Mouse (Mus musculus): ENCODE results near the gene Catsperg2. TPM values are rescaled to one million over a fixed set of nuclear protein-coding genes. Genes with fewer than 3 reads are reported as not detected.
A peak's percentile ranks its signal among the peaks of the same experiment; 100 is the strongest.
"Not testable (repeated sequence)": the region's sequence is repeated elsewhere in the genome, so short reads cannot be mapped to it uniquely, and the experiment has no call there.

Catsperg2 gene
- polyA plus RNA-seq (2012; rRNA removed), result 0.02 TPM in 1 of 2 replicates, not detected in the other

DNA sequence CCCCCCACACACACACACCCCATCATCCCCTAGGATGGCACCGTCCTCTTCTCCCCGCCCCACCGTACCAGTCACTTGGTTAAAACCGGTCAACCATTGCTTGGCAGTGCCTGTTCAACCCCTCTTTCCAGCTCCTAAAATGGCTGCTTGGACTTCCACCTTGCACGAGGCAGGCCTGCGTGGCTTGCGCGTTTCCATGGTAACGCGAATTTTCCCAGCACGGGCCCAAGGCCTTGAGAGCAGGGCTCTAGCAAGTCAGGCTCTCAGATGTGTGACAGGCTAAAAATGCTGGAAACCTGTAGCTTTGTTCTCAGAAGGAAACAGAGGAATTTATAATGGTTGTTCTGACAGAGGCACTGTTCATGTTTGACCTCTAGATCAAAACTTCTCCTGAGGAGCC is at the start of gene Catsperg2:
Catsperg2 (minus strand) TSS at position 173 of the 400 bp plus-strand sequence.
- DNase-seq (ENCODE audit: low read depth, low spot score), result not testable (repeated sequence)
- 67% methylated on average over 11 of the region's 11 CpGs for WGBS

DNA sequence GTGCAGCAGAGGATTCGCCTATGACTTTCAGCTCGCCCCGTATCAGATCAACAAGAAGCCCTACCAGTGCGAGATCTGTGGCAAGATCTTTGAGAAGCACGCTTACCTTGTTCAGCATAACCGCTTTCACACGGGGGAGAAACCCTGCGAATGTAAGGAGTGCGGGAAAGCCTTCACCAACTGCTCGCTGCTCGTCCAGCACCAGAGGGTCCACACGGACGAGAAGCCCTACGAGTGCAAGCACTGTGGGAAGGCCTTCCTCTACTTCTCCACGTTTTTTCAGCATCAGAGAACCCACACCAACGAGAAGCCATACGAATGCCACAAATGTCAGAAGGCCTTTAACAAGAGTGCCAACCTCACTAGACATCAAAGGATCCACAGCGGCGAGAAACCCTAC is 49.7 kb upstream of the Catsperg2 start:
- WGBS, result 96% methylated on average over 19 of the region's 19 CpGs
- no peak for DNase-seq (ENCODE audit: low read depth, low spot score)

DNA sequence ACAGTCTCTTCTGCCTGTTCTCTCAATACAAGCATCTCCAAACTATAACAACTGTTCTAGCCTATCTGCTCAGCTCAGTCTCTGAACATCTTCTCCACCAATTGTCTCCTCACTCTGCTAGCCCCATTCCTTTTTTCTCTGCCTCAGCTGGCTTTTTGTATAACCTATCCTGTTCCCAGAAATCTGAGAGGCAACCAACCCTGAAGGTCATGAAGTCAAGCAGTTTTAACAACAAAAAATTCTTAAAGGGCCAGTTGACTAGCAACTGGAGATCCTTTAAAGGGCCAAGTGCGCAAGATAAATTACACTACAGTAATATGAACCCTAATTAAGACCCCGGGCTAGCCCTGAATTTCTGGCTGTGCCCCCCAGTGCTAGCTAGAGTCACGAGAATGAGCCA is 47.5 kb upstream of the Catsperg2 start:
- 97% methylated on average over 3 of the region's 3 CpGs for WGBS
- no peak for DNase-seq (ENCODE audit: low read depth, low spot score)

DNA sequence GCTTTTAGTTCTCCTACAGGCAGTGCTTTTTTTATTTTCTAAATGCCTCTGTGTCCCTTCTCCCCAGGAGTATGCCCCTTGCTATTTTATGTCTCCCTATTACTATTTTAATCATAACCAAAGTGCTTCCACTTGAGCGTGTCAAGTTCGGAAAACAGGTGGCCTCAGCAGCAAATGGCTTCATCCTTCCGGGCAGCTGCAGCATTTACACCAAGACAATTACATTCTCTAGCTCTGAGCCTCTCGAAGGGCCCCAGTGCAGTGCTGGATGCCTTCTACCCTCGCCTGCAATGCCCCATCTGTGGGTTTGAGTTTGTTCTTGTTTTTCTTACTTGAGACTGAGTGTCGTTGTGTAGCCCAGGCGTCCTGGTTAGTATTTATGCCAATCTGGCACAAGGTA is 46.7 kb upstream of the Catsperg2 start:
- 93% methylated on average over 7 of the region's 7 CpGs for whole genome bisulfite sequencing
- DNase-seq (ENCODE audit: low read depth, low spot score), result no peak

DNA sequence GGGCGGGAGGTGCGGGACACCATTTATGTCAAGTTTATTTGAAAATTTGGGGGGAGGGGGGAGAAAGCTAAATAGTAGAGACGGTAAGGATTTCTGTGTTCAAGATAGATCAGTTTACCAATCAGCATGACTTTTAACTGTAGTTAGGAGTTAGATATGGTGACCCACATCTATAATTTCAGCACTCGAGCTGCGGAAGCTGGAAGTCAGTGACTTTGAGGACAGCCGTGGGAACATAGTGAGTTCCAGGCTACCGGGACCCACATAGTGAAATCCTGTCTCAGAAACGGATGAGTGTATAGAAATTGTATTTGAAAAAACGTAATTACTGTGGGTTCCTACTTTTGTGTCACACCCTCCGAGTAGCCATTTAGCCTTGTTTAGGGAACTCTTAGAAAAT is 42.1 kb upstream of the Catsperg2 start:
- DNase-seq (ENCODE audit: low read depth, low spot score), result no peak
- 2% methylated on average over 10 of the region's 10 CpGs for WGBS

DNA sequence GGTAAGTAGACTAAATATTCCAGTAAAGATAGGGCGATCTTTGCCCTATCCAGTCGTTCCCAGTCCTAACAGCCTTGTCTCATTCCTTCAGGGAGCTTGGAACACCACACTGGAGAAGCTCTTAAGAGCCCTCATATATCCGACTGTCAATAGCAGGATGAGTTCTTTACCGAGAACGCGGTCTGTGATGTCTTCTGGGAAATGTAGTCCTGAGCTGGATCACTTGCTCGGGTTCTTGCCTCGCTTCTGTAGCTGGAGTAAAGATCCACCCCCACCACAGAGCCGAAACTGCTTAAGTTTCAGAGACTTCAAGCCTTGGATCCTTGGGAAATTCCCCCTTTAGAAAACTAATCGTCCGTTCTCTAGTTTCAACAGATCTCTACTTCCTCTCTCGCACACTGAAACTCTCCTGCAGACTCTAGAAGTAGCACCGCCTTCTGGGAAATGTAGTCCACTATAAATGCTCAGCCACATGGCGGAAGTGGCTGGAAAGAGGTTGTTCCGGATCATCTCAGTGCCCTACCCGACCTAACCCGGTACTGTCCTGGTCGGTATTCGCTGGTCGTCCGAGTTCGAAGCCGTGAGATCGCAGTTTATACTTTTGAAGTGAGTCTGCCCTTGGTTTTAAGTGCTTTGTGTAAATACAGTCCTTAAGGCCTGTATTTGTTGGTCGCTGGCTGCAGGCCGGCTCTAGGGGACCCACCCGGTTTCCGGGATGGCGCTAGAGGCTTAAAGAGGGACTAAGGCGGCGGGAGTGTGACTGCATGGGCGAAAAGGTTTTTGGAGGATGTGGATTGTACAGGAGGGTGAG is 41.5 kb upstream of the Catsperg2 start, which contains the start of gene Zfp84:
Zfp84 (plus strand) TSS at position 463 of the 811 bp plus-strand sequence.
- under 1% methylated on average over 32 of the region's 32 CpGs for WGBS
- DNase-seq (ENCODE audit: low read depth, low spot score), result peak; percentile 98

DNA sequence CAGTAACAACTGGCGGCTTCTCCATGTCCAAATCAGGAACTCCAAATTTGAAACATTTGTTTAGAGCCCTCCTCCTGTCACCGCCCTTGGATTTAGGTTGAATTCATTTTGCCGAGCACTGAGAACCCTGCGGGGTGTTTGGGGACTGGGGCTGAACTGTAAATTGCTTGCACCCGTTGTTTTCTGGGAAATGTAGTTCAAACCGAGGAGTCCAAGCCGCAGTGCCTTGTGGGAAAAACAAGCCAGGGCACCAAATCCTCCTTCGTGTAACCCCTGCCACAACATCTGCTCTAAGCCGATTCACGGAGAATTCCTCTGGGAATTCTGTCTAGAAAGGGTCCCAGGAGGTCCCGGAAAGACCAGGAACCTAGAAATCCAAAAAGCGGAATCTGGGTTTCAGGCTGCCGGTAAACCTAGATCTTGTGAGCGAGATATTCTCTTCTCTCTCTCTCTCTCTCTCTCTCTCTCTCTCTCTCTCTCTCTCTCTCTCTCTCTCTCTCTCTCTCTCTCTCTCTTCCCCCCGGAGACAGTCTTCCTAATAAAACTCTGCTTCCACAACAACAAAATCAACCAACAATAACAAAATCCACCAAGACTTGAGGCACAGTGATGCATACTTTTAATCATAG is 40.3 kb upstream of the Catsperg2 start:
- under 1% methylated on average over 15 of the region's 15 CpGs for WGBS

DNA sequence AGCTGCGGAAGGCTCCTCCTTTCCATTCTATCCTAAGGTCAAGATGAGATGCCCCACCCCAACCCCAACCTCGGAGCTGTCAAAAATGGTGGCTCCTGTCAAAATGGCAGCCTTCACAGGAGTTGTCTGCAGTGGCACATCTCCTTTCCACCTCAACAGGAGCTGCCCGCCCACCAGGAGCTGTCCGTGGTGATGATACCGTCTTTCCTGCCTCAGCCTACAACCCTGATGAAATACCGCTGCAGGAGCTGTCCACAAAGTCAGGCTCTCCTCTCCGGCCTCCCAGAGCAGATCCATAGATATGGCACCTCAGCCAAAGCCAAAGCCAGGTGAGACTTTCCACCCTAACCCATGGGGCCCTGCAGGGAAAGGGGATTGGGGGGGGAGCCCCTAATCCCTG is 37.9 kb upstream of the Catsperg2 start:
- DNase-seq (ENCODE audit: low read depth, low spot score), result no peak
- 86% methylated on average over 7 of the region's 7 CpGs for WGBS

More for the DNA sequence above, 40.3 kb upstream of the Catsperg2 start:
- DNase-seq (ENCODE audit: low read depth, low spot score), result peak; percentile 85

DNA sequence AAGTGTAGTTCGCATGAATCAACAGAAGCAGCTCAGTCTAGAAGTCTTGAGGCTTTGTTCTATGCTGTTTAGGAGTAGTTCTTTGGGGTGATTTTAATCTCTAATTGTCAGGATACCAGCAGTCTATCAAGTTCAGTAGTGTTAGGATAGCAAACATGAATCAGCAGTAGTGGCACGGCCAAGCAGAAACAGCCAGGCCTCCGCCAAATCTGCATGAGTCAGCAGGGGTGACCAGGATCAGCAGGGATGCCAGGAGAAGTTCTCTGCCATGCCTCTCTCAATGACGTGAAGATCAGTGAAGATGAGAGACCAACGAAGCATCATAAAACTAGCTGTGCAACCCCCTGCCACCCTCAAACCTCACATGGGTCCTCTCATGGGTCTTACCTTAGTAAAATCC is 33.6 kb upstream of the Catsperg2 start:
- no peak for DNase-seq (ENCODE audit: low read depth, low spot score)
- WGBS, result 87% methylated on average over 5 of the region's 5 CpGs

DNA sequence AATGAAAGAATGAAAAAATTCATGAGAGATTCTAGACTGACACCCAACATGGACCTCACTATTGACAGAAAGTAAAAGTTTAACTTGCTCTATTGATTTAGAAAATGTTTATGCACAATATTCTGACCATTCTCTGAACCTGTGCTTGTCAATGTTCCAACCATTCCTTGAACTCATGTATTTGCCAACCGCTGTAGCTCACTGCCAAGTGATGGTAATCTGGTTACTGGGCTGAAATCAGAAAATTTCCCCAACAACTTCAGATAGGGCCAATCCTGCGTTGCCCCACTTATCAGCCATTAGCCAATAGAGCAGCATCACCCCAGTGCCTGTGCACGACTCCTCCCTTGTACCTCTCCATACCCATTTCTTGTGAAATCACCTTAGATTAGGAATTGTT is 15.4 kb upstream of the Catsperg2 start:
- WGBS, result 70% methylated on average over 3 of the region's 3 CpGs
- DNase-seq (ENCODE audit: low read depth, low spot score), result no peak

DNA sequence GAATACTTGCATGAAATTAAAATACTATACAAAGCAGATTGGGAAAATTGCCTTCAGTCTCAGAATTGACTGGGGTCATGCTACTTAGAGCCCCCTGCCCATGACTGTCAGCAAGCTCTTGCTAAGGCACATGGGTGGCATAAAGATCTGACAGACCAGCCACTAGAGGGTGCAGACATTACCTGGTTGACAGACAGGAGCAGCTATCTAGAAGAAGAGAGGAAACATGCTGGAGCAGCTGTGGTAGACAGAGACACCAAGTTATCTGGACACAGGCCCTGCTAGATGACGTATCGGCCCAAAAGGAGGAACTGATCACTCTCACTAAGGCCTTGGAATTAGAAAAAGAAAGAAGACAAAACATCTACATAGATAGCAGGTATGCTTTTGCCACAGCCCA is 1.2 kb upstream of the Catsperg2 start:
- WGBS, result 87% methylated on average over 2 of the region's 2 CpGs
- no peak for DNase-seq (ENCODE audit: low read depth, low spot score)

DNA sequence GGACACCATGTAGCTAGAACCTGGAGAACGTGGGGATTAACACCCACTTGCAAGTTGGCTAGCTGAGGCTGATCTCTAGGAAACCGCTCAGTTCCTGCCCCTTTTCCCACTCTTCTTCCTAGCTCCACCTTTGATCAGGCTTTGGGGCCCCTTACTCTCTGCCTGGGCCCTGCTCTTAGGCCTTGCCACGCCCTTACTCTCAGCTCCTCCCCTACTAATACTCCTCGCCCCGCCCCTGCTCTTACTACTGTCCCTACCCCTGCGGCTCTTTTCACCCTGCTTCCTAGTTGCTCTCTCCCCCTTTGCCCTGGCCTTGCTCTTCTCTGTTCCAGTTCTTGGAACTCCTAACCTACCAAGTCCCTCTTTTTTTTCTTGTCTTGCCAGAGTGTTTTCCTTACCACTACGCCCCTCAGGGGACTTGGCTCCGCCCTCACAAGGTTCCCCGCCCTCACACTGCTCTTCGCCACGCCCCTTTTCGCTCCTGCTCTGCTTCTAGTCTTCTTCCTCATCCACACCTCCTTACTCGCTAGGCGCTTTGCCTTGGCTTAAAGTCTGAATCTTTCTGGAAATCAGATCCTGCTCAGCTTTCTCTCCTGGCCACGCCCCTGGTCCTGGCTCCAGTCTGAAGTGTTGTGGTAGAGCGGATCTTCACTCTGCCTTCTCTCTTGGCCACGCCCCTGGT is 1.2 kb downstream of the Catsperg2 start:
- whole genome bisulfite sequencing, result 39% methylated on average over 17 of the region's 17 CpGs
- not testable (repeated sequence) for DNase-seq (ENCODE audit: low read depth, low spot score)

DNA sequence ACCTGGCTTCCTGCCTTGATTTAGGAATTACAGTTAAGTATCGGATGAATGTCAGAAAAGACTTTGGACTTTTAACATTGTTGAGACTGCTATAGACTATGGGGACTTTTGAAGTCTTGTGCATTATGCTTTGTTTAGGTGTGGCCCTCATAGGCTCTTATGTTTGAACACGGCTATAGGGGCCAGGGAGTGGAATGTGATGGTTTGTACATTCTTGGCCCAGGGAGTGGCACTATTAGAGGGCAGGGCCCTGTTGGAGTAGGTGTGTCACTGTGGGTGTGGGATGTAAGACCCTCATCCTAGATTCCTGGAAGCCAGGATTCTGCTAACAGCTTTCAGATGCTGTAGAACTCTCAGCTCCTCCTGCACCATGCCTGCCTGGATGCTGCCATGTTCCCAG is 17.9 kb downstream of the Catsperg2 start:
- DNase-seq (ENCODE audit: low read depth, low spot score), result not testable (repeated sequence)
- 30% methylated on average over 2 of the region's 2 CpGs for WGBS

DNA sequence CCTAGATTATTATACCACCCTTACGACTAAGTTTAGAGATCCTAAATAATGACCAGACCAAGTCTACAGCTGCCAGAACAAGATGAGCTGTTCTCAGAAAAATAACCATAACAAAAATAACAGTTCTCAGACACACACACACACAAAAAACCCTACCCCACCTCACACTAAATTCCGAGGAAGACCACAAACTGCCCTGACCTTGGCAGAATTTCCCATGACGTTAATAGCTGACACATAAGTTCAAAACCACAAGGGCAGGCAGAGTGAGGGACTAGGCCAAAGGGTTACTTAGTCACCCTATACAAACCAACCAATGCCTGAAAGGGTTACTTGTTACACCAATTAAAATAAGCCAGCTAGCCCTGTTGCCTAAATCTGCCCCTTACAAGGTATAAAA is 31.6 kb downstream of the Catsperg2 start:
- not testable (repeated sequence) for DNase-seq (ENCODE audit: low read depth, low spot score)
- WGBS, result 73% methylated on average over 3 of the region's 3 CpGs

DNA sequence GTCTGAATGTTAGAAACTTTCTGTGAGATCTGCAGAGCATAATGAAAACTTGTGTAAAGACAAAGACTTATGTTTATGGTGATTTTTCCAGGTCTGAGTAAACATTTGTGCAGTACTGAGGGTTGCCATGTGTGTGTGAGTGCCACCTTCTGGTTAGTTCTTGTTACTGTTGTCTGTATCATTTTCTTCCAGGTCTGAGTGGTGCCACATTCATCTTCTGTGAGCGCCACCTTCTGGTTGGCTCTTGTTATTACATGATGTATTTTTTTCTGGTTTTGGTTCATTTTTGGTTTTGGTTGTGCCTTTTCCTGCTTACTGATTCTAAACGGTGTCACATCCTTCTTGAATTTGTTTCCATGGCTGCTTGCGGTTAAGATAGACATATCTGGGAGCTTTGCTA is 45.0 kb downstream of the Catsperg2 start:
- no peak for DNase-seq (ENCODE audit: low read depth, low spot score)
- whole genome bisulfite sequencing, result 68% methylated on average over 3 of the region's 3 CpGs

Other genes starting within 250 kb of the Catsperg2 start
- 46.5 and 86.4 TPM in 2 replicates for gene Sipa1l3, start 208.4 kb downstream of the Catsperg2 start, polyA plus RNA-seq (2012; rRNA removed)
- gene Zfp84, start 41.5 kb upstream of the Catsperg2 start, polyA plus RNA-seq (2012; rRNA removed), result 2.9 and 4.9 TPM in 2 replicates
- 0.46 and 0.73 TPM in 2 replicates for gene Zfp30, start 57.0 kb upstream of the Catsperg2 start, polyA plus RNA-seq (2012; rRNA removed)
- 2.0 and 2.9 TPM in 2 replicates for gene Zfp790, start 89.1 kb upstream of the Catsperg2 start, polyA plus RNA-seq (2012; rRNA removed)
- gene Zfp940, start 126.6 kb upstream of the Catsperg2 start, polyA plus RNA-seq (2012; rRNA removed), result 0.16 and 0.43 TPM in 2 replicates
- 0.66 and 0.82 TPM in 2 replicates for gene Zfp420, start 132.9 kb upstream of the Catsperg2 start, polyA plus RNA-seq (2012; rRNA removed)
- 1.8 and 1.9 TPM in 2 replicates for gene Zfp27, start 179.5 kb upstream of the Catsperg2 start, polyA plus RNA-seq (2012; rRNA removed)
- 0.50 and 0.53 TPM in 2 replicates for gene Zfp383, start 181.2 kb upstream of the Catsperg2 start, polyA plus RNA-seq (2012; rRNA removed)
- gene Zfp74, start 227.1 kb upstream of the Catsperg2 start, polyA plus RNA-seq (2012; rRNA removed), result 1.2 and 1.7 TPM in 2 replicates

Measured in large intestine, adult 2 months (tissue).